Mouse (Mus musculus): ENCODE results near the gene Ptgs1.

GRCm38 (mm10) chr2:36254445-36254844 is 24.2 kb downstream of the Ptgs1 start:
- no peak for TF ChIP-seq CTCF (IDR thresholded peaks at IDR 0.05)
- TF ChIP-seq EP300 (IDR thresholded peaks at IDR 0.05): no peak
